Mouse (Mus musculus) megakaryocyte, embryonic 14.5 days (primary cell): ENCODE measurements around the gene Dpp3. TPM values are rescaled to one million over a fixed set of nuclear protein-coding genes. Genes with fewer than 3 reads are reported as not detected.
"Not testable (repeated sequence)": the region's sequence is repeated elsewhere in the genome, so short reads cannot be mapped to it uniquely, and the experiment has no call there.

Source experiments
- H3K27me3 ChIP-seq: replicated peaks from 2 replicates; pipeline ENCODE3; 2012; ENCODE audit warnings: inconsistent platforms
- H3K36me3 ChIP-seq: replicated peaks from 2 replicates; pipeline ENCODE3; 2012; ENCODE audit warnings: low read length, inconsistent platforms, mixed read lengths
- H3K4me1 ChIP-seq: 2 replicates; pipeline ENCODE4 v1.6.1; 2012; ENCODE audit warnings: inconsistent platforms
- H3K4me3 ChIP-seq: replicated peaks from 2 replicates; pipeline ENCODE3; 2012; ENCODE audit warnings: moderate library complexity, mild to moderate bottlenecking, inconsistent platforms
- H3K9me3 ChIP-seq: 2 replicates; pipeline ENCODE4 v1.6.1; 2012; ENCODE audit warnings: inconsistent platforms
- FLI1 ChIP-seq: IDR thresholded peaks from 2 replicates; pipeline ENCODE4 v1.6.1; 2012; ENCODE audit warnings: low read length, inconsistent platforms, mixed read lengths
- GATA1 ChIP-seq: IDR thresholded peaks from 3 replicates; pipeline ENCODE4 v1.6.1; 2012; ENCODE audit warnings: mixed read lengths, low read length, inconsistent platforms, borderline replicate concordance
- polyA plus RNA-seq: library from polyadenylated mRNA; stranded (reverse); fragments of >175 nt; gene quantifications from 2 replicates; pipeline ENCODE4 v1.2.3, GENCODE M21; 2012; ENCODE audit warnings: low replicate concordance; ENCODE audit not compliant: insufficient read depth

Dpp3 gene
- polyA plus RNA-seq: 67.2 and 71.4 TPM in 2 replicates

GRCm38 (mm10) chr19:4927904-4928531, at the start of gene Dpp3:
TSS of gene Dpp3 (minus strand) at chr19:4928287.
- Histone ChIP-seq H3K4me1 (peaks cover 48% of the 10 kb centered on the region), H3K36me3 (peaks cover 38% of the 10 kb centered on the region), H3K9me3 (no peaks in the 10 kb centered on the region), H3K4me3 (peak within 1 kb of the TSS; percentile 99), H3K27me3 (peaks cover 22% of the 10 kb centered on the region)
- TF ChIP-seq FLI1: no peak
- no peak for TF ChIP-seq GATA1

GRCm38 (mm10) chr19:4968236-4968635, 40.1 kb upstream of the Dpp3 start:
- TF ChIP-seq GATA1 (no peak), FLI1 (no peak)
- Histone ChIP-seq H3K4me3 (no peak overlapping the region), H3K9me3 (no peaks in the 10 kb centered on the region), H3K4me1 (peaks cover 9% of the 10 kb centered on the region), H3K36me3 (peaks cover 33% of the 10 kb centered on the region), H3K27me3 (peaks cover 1% of the 10 kb centered on the region)

- H3K27me3 ChIP-seq: peaks cover 16% of the 10 kb centered on the region
- no peak for TF ChIP-seq FLI1
- TF ChIP-seq GATA1: no peak; the same call in 2 of the 3 replicates
- H3K4me3 ChIP-seq: peak within 1 kb of the TSS; percentile 97
- no peaks in the 10 kb centered on the region for H3K9me3 ChIP-seq
- H3K4me1 ChIP-seq: peaks cover 25% of the 10 kb centered on the region
- peaks cover 30% of the 10 kb centered on the region for H3K36me3 ChIP-seq
Measured at GRCm38 (mm10) chr19:4961928-4962601, 34.0 kb upstream of the Dpp3 start, which contains the start of gene Mrpl11. TSS of gene Mrpl11 (plus strand) at chr19:4962147.

- H3K27me3 ChIP-seq: peaks cover 38% of the 10 kb centered on the region
- not testable (repeated sequence) for H3K9me3 ChIP-seq, H3K36me3 ChIP-seq, H3K4me3 ChIP-seq, H3K4me1 ChIP-seq
Measured at GRCm38 (mm10) chr19:4948641-4949040, 20.6 kb upstream of the Dpp3 start.

- Histone ChIP-seq H3K4me1 (peaks cover 21% of the 10 kb centered on the region), H3K4me3 (no peak overlapping the region), H3K9me3 (no peaks in the 10 kb centered on the region; the same call in 1 of the 2 replicates), H3K36me3 (no peaks in the 10 kb centered on the region), H3K27me3 (peaks cover 59% of the 10 kb centered on the region)
- TF ChIP-seq GATA1 (no peak), FLI1 (no peak)
Measured at GRCm38 (mm10) chr19:4945540-4945939, 17.5 kb upstream of the Dpp3 start.

GRCm38 (mm10) chr19:4943253-4943588, 15.1 kb upstream of the Dpp3 start:
- Histone ChIP-seq H3K4me1 (peaks cover 21% of the 10 kb centered on the region), H3K9me3 (peaks cover 11% of the 10 kb centered on the region), H3K36me3 (no peaks in the 10 kb centered on the region), H3K27me3 (peaks cover 76% of the 10 kb centered on the region), H3K4me3 (peak overlapping the region; percentile 90)
- TF ChIP-seq GATA1 (no peak), FLI1 (no peak)

GRCm38 (mm10) chr19:4942551-4943252, 14.6 kb upstream of the Dpp3 start, which contains the start of gene Peli3:
TSS of gene Peli3 (minus strand) at chr19:4943127.
- Histone ChIP-seq H3K9me3 (peaks cover 11% of the 10 kb centered on the region), H3K4me3 (peak within 1 kb of the TSS; percentile 90), H3K36me3 (no peaks in the 10 kb centered on the region), H3K27me3 (peaks cover 80% of the 10 kb centered on the region), H3K4me1 (peaks cover 18% of the 10 kb centered on the region)
- TF ChIP-seq GATA1 (no peak), FLI1 (no peak)

GRCm38 (mm10) chr19:4937444-4938310, 9.6 kb upstream of the Dpp3 start:
- Histone ChIP-seq H3K4me1 (peaks cover 6% of the 10 kb centered on the region), H3K4me3 (no peak overlapping the region), H3K27me3 (peaks cover 78% of the 10 kb centered on the region), H3K9me3 (peaks cover 11% of the 10 kb centered on the region), H3K36me3 (no peaks in the 10 kb centered on the region)
- TF ChIP-seq FLI1 (no peak), GATA1 (no peak)

- TF ChIP-seq FLI1 (no peak), GATA1 (no peak)
- no peak overlapping the region for H3K4me3 ChIP-seq
- no peaks in the 10 kb centered on the region for H3K4me1 ChIP-seq
- H3K27me3 ChIP-seq: peaks cover 78% of the 10 kb centered on the region
- H3K36me3 ChIP-seq: no peaks in the 10 kb centered on the region
- peaks cover 11% of the 10 kb centered on the region for H3K9me3 ChIP-seq
Measured at GRCm38 (mm10) chr19:4936896-4937295, 8.8 kb upstream of the Dpp3 start.
